Mouse (Mus musculus) neural tube, embryonic 13.5 days (tissue): ENCODE results near the gene Ctnna2. TPM values are rescaled to one million over a fixed set of nuclear protein-coding genes. Genes with fewer than 3 reads are reported as not detected.
A peak's percentile ranks its signal among the peaks of the same experiment; 100 is the strongest.

Experiments
- ATAC-seq: fragments of 200-750 bp; cut with Nextera tagmentation; 2 replicates; pipeline ENCODE4 v1.8.0; 2017; ENCODE audit warnings: low read depth, mild to moderate bottlenecking, moderate TSS enrichment, moderate library complexity
- H3K27ac ChIP-seq: fragments of 300-500 bp; sonication (generic); replicated peaks from 2 replicates; pipeline ENCODE4 v1.5.1; 2015; ENCODE audit warnings: moderate library complexity, mild to moderate bottlenecking, inconsistent platforms
- H3K27me3 ChIP-seq: fragments of 300-500 bp; sonication (generic); 2 replicates; pipeline ENCODE4 v1.6.1; 2015; ENCODE audit warnings: mild to moderate bottlenecking, inconsistent platforms
- H3K36me3 ChIP-seq: fragments of 300-500 bp; sonication (generic); 2 replicates; pipeline ENCODE4 v1.6.1; 2015; ENCODE audit warnings: mild to moderate bottlenecking, inconsistent platforms
- H3K4me1 ChIP-seq: fragments of 300-500 bp; sonication (generic); replicated peaks from 2 replicates; pipeline ENCODE4 v1.6.1; 2015; ENCODE audit warnings: inconsistent platforms
- H3K4me2 ChIP-seq: fragments of 300-500 bp; sonication (generic); 2 replicates; pipeline ENCODE4 v1.6.1; 2015; ENCODE audit warnings: inconsistent platforms, mild to moderate bottlenecking, moderate library complexity
- H3K4me3 ChIP-seq: fragments of 300-500 bp; sonication (generic); 2 replicates; pipeline ENCODE4 v1.5.1; 2015; ENCODE audit warnings: mild to moderate bottlenecking, inconsistent platforms
- H3K9ac ChIP-seq: fragments of 300-500 bp; sonication (generic); 2 replicates; pipeline ENCODE4 v1.6.1; 2015; ENCODE audit warnings: moderate library complexity, mild to moderate bottlenecking, inconsistent platforms
- H3K9me3 ChIP-seq: fragments of 300-500 bp; sonication (generic); 2 replicates; pipeline ENCODE4 v1.6.1; 2016; ENCODE audit warnings: inconsistent platforms
- WGBS: fragments of 180-500 bp; shearing (Covaris S2); methylation state at CpG from one replicate; pipeline ENCODE4 v1.1.7; 2015; 5-methylcytosine and 5-hydroxymethylcytosine counted together
- polyA plus RNA-seq: library from polyadenylated mRNA; unstranded; fragments of >200 nt; fragmentation: Nextera tagmentation; extraction: Ambion mirVana; gene quantifications from 2 replicates; pipeline ENCODE4 v1.2.1, GENCODE M21; 2015

Gene Ctnna2
- 115 and 122 TPM in 2 replicates for polyA plus RNA-seq

GRCm38 (mm10) chr6:77979241-77979961 is at the start of gene Ctnna2:
Gene Ctnna2 (minus strand): TSS chr6:77979699.
- under 1% methylated on average over 49 of the region's 58 CpGs for WGBS
- H3K27ac ChIP-seq = peak within 1 kb of the TSS; percentile 98
- peak within 1 kb of the TSS; percentile 63 for H3K4me2 ChIP-seq
- H3K27me3 ChIP-seq = no peaks in the 10 kb centered on the region
- peak within 1 kb of the TSS; percentile 60 for H3K4me3 ChIP-seq
- H3K9ac ChIP-seq = peak within 1 kb of the TSS; percentile 84
- ATAC-seq = peak; percentile 97
- H3K9me3 ChIP-seq = no peaks in the 10 kb centered on the region
- H3K36me3 ChIP-seq = no peaks in the 10 kb centered on the region
- H3K4me1 ChIP-seq = peaks cover 39% of the 10 kb centered on the region

GRCm38 (mm10) chr6:77980137-77981052 is 896 bp upstream of the Ctnna2 start:
- peak overlapping the region; percentile 63 for H3K4me2 ChIP-seq
- peak overlapping the region; percentile 60 for H3K4me3 ChIP-seq
- WGBS = 5% methylated on average over 15 of the region's 15 CpGs
- H3K9me3 ChIP-seq = no peaks in the 10 kb centered on the region
- H3K9ac ChIP-seq = peak overlapping the region; percentile 84
- no peaks in the 10 kb centered on the region for H3K27me3 ChIP-seq
- peaks cover 39% of the 10 kb centered on the region for H3K4me1 ChIP-seq
- no peaks in the 10 kb centered on the region for H3K36me3 ChIP-seq
- H3K27ac ChIP-seq = peak overlapping the region; percentile 98
- peak; percentile 23 for ATAC-seq

GRCm38 (mm10) chr6:77978476-77979240 is 841 bp downstream of the Ctnna2 start:
- no peaks in the 10 kb centered on the region for H3K9me3 ChIP-seq
- peak overlapping the region; percentile 63 for H3K4me2 ChIP-seq
- WGBS = 12% methylated on average over 10 of the region's 10 CpGs
- H3K36me3 ChIP-seq = no peaks in the 10 kb centered on the region
- H3K4me3 ChIP-seq = peak overlapping the region; percentile 60
- peak overlapping the region; percentile 98 for H3K27ac ChIP-seq
- ATAC-seq = peak; percentile 57
- H3K4me1 ChIP-seq = peaks cover 39% of the 10 kb centered on the region
- H3K27me3 ChIP-seq = no peaks in the 10 kb centered on the region
- peak overlapping the region; percentile 84 for H3K9ac ChIP-seq

GRCm38 (mm10) chr6:77970545-77971242 is 8.8 kb downstream of the Ctnna2 start:
- Histone ChIP-seq H3K4me3 (no peak overlapping the region), H3K9me3 (no peaks in the 10 kb centered on the region), H3K4me2 (0 out of 2 replicates have a peak overlapping the region, but pooled peaks have one; percentile 16), H3K9ac (no peak overlapping the region), H3K27ac (peak overlapping the region; percentile 33; the same call in 1 of the 2 replicates), H3K4me1 (peaks cover 26% of the 10 kb centered on the region), H3K36me3 (no peaks in the 10 kb centered on the region), H3K27me3 (no peaks in the 10 kb centered on the region)
- WGBS = 55% methylated on average over 10 of the region's 10 CpGs
- ATAC-seq = no peak

GRCm38 (mm10) chr6:77969774-77970173 is 9.7 kb downstream of the Ctnna2 start:
- WGBS = 32% methylated on average over 4 of the region's 4 CpGs
- H3K9me3 ChIP-seq = no peaks in the 10 kb centered on the region
- no peaks in the 10 kb centered on the region for H3K27me3 ChIP-seq
- peaks cover 23% of the 10 kb centered on the region for H3K4me1 ChIP-seq
- 0 out of 2 replicates have a peak overlapping the region, but pooled peaks have one; percentile 12 for H3K9ac ChIP-seq
- ATAC-seq = peak; percentile 71; the same call in 1 of the 2 replicates
- peak overlapping the region; percentile 46 for H3K27ac ChIP-seq
- H3K36me3 ChIP-seq = no peaks in the 10 kb centered on the region
- H3K4me3 ChIP-seq = no peak overlapping the region
- peak overlapping the region; percentile 18 for H3K4me2 ChIP-seq

GRCm38 (mm10) chr6:77962011-77962410 is 17.5 kb downstream of the Ctnna2 start:
- no peak overlapping the region for H3K4me2 ChIP-seq
- no peak overlapping the region for H3K9ac ChIP-seq
- no peak for ATAC-seq
- no peak overlapping the region for H3K27ac ChIP-seq
- H3K4me3 ChIP-seq = no peak overlapping the region
- H3K4me1 ChIP-seq = no peaks in the 10 kb centered on the region; the same call in 1 of the 2 replicates
- H3K27me3 ChIP-seq = no peaks in the 10 kb centered on the region
- H3K36me3 ChIP-seq = no peaks in the 10 kb centered on the region
- 86% methylated on average over 1 of the region's 1 CpGs for WGBS
- no peaks in the 10 kb centered on the region for H3K9me3 ChIP-seq

- ATAC-seq = no peak
- WGBS = 74% methylated on average over 4 of the region's 4 CpGs
- Histone ChIP-seq H3K9ac (no peak overlapping the region), H3K36me3 (no peaks in the 10 kb centered on the region), H3K27ac (no peak overlapping the region), H3K4me3 (no peak overlapping the region), H3K27me3 (no peaks in the 10 kb centered on the region), H3K9me3 (no peaks in the 10 kb centered on the region), H3K4me2 (no peak overlapping the region), H3K4me1 (peaks cover 4% of the 10 kb centered on the region)
Measured at GRCm38 (mm10) chr6:77951276-77951675, 28.2 kb downstream of the Ctnna2 start.

- H3K9me3 ChIP-seq = no peaks in the 10 kb centered on the region
- H3K9ac ChIP-seq = no peak overlapping the region
- no peak overlapping the region for H3K4me2 ChIP-seq
- H3K36me3 ChIP-seq = no peaks in the 10 kb centered on the region
- WGBS = 97% methylated on average over 2 of the region's 2 CpGs
- no peak; the same call in 1 of the 2 replicates for ATAC-seq
- no peak overlapping the region for H3K4me3 ChIP-seq
- H3K27me3 ChIP-seq = no peaks in the 10 kb centered on the region
- peaks cover 7% of the 10 kb centered on the region for H3K4me1 ChIP-seq
- H3K27ac ChIP-seq = no peak overlapping the region
Measured at GRCm38 (mm10) chr6:77950690-77951089, 28.8 kb downstream of the Ctnna2 start.

- Histone ChIP-seq H3K27me3 (no peaks in the 10 kb centered on the region), H3K27ac (no peak overlapping the region), H3K4me2 (no peak overlapping the region), H3K4me3 (no peak overlapping the region), H3K9me3 (no peaks in the 10 kb centered on the region), H3K36me3 (no peaks in the 10 kb centered on the region), H3K9ac (no peak overlapping the region), H3K4me1 (no peaks in the 10 kb centered on the region)
- ATAC-seq = no peak
- WGBS = 86% methylated on average over 3 of the region's 3 CpGs
Measured at GRCm38 (mm10) chr6:77929375-77929774, 50.1 kb downstream of the Ctnna2 start.

GRCm38 (mm10) chr6:77873150-77873549 is 106.3 kb downstream of the Ctnna2 start:
- Histone ChIP-seq H3K4me2 (no peak overlapping the region), H3K27me3 (no peaks in the 10 kb centered on the region), H3K9ac (no peak overlapping the region), H3K36me3 (no peaks in the 10 kb centered on the region), H3K9me3 (no peaks in the 10 kb centered on the region), H3K4me3 (no peak overlapping the region), H3K4me1 (no peaks in the 10 kb centered on the region), H3K27ac (no peak overlapping the region)
- ATAC-seq = no peak
- 97% methylated on average over 2 of the region's 2 CpGs for WGBS

- no peak for ATAC-seq
- Histone ChIP-seq H3K27ac (no peak overlapping the region), H3K27me3 (no peaks in the 10 kb centered on the region), H3K9ac (no peak overlapping the region), H3K36me3 (no peaks in the 10 kb centered on the region), H3K4me3 (no peak overlapping the region), H3K4me1 (no peaks in the 10 kb centered on the region), H3K4me2 (no peak overlapping the region), H3K9me3 (no peaks in the 10 kb centered on the region)
- 49% methylated on average over 2 of the region's 2 CpGs for WGBS
Measured at GRCm38 (mm10) chr6:77869313-77869712, 110.2 kb downstream of the Ctnna2 start.
